ENCODE assay signal across 14 mouse cellular contexts in genomic region chr12:107050891-107051635, GRCm38 (mm10).
"Had no signal": no experiment of that assay in that cellular context is flagged by ENCODE, and none has a peak within 500 bp of the region (broad histone marks: within the 10 kb centered on the region; RNA-seq: fewer than 3 reads in every experiment).

No protein-coding gene starts in this region.

- H3K27ac ChIP-seq: kidney, embryonic 15.5 days; limb, embryonic 13.5 days; liver, embryonic 14.5 days; midbrain, embryonic 10.5 days; neural tube, embryonic 12.5 days; stomach, embryonic 15.5 days had no signal

- DNase-seq: kidney, adult 2 months; kidney, postnatal 14 days; left cerebral cortex, postnatal 4 days; lung, adult 18-20 months; lung, postnatal 36 days; midbrain, embryonic 14.5 days had no signal

- H3K4me3 ChIP-seq: kidney, embryonic 15.5 days; limb, embryonic 13.5 days; midbrain, embryonic 10.5 days; myocyte; neural tube, embryonic 12.5 days; stomach, embryonic 15.5 days had no signal

- H3K4me1 ChIP-seq: kidney, embryonic 15.5 days; limb, embryonic 13.5 days; midbrain, embryonic 10.5 days; neural tube, embryonic 12.5 days; stomach, embryonic 15.5 days had no signal

- H3K9me3 ChIP-seq: kidney, embryonic 15.5 days; limb, embryonic 13.5 days; midbrain, embryonic 10.5 days; neural tube, embryonic 12.5 days; stomach, embryonic 15.5 days had no signal

- ATAC-seq: intestine, embryonic 16.5 days had no signal

- H3K4me2 ChIP-seq: kidney, embryonic 15.5 days; limb, embryonic 13.5 days; neural tube, embryonic 12.5 days; stomach, embryonic 15.5 days had no signal

- H3K9ac ChIP-seq: kidney, embryonic 15.5 days; limb, embryonic 13.5 days; liver, embryonic 14.5 days; neural tube, embryonic 12.5 days; stomach, embryonic 15.5 days had no signal

- H3K36me3 ChIP-seq: kidney, embryonic 15.5 days; limb, embryonic 13.5 days; midbrain, embryonic 10.5 days; neural tube, embryonic 12.5 days; stomach, embryonic 15.5 days had no signal

- H3K27me3 ChIP-seq: kidney, embryonic 15.5 days; neural tube, embryonic 12.5 days; stomach, embryonic 15.5 days had no signal
